Mouse (Mus musculus): ENCODE data around the gene Grk4. TPM values are rescaled to one million over a fixed set of nuclear protein-coding genes. Genes with fewer than 3 reads are reported as not detected.

Grk4 gene
- polyA plus RNA-seq, 2 experiments, result 0.44 to 0.91 TPM

DNA sequence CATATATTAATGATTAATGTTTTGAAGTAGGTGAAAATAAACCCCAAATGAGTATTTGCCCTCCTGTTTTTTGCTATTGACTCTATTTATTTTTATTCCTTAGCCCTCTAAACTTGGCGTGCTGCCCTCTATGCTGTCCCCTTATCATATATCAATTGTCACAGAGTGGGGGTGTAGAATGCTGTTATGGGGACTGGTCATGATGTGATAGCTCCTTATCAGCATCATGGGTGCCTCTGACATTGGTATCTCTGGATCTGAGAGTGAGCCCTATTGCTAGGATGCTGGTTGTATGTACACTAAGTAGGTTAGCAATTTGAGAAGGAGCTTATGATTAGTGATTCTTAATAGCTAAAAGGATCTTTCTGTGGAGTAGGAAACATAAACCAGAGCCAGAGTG is 70.1 kb downstream of the Grk4 start:
- ATAC-seq (ENCODE audit: insufficient read depth), result peak; percentile 69; the same call in 1 of the 2 replicates
- no peak overlapping the region; the same call in 1 of the 2 replicates for H3K4me2 ChIP-seq (ENCODE audit: low read depth)
- WGBS (ENCODE audit: insufficient replicate concordance), result 10% methylated on average over 1 of the region's 1 CpGs

GRCm38 (mm10) chr5:34751477-34751876 is 91.3 kb downstream of the Grk4 start:
- TF ChIP-seq CTCF (IDR thresholded peaks at IDR 0.05; ENCODE audit: low read depth) (peak; percentile 19; the same call in 1 of the 2 replicates), EP300 (IDR thresholded peaks at IDR 0.05; ENCODE audit: low read depth) (no peak)
- ATAC-seq (ENCODE audit: insufficient read depth), result no peak
- no peaks in the 10 kb centered on the region for H3K27me3 ChIP-seq (ENCODE audit: control insufficient read depth, insufficient read depth, low read length)
- no peak overlapping the region for H3K9ac ChIP-seq (replicated peaks)
- H3K27ac ChIP-seq, result no peak overlapping the region
- H3K4me1 ChIP-seq (replicated peaks; ENCODE audit: control insufficient read depth in 2 of 2, insufficient read depth in 2 of 2, low read length in 1 of 2), result no peaks in the 10 kb centered on the region
- 40% methylated on average over 3 of the region's 3 CpGs for WGBS (ENCODE audit: insufficient replicate concordance)
- H3K4me2 ChIP-seq (ENCODE audit: low read depth), result no peak overlapping the region
- no peaks in the 10 kb centered on the region for H3K36me3 ChIP-seq (replicated peaks; ENCODE audit: control insufficient read depth, insufficient read depth, low read depth)
- no peak overlapping the region for H3K4me3 ChIP-seq (ENCODE audit: insufficient read depth in 1 of 2, low read depth in 2 of 2, low read length in 2 of 2)
- no peak for DNase-seq (ENCODE audit: low read depth in 3 of 3, low spot score in 3 of 3)
- H3K9me3 ChIP-seq (ENCODE audit: control insufficient read depth, low read length), result no peaks in the 10 kb centered on the region

More for the DNA sequence above, 70.1 kb downstream of the Grk4 start:
- Histone ChIP-seq H3K4me3 (ENCODE audit: insufficient read depth in 1 of 2, low read depth in 2 of 2, low read length in 2 of 2) (no peak overlapping the region), H3K27me3 (ENCODE audit: control insufficient read depth, insufficient read depth, low read length) (no peaks in the 10 kb centered on the region), H3K9me3 (ENCODE audit: control insufficient read depth, low read length) (no peaks in the 10 kb centered on the region), H3K27ac (no peak overlapping the region), H3K9ac (replicated peaks) (no peak overlapping the region), H3K4me1 (replicated peaks; ENCODE audit: control insufficient read depth in 2 of 2, insufficient read depth in 2 of 2, low read length in 1 of 2) (peaks cover 9% of the 10 kb centered on the region in 2 experiments), H3K36me3 (replicated peaks; ENCODE audit: control insufficient read depth, insufficient read depth, low read depth) (no peaks in the 10 kb centered on the region)
- peak; percentile 73 for TF ChIP-seq EP300 (IDR thresholded peaks at IDR 0.05; ENCODE audit: low read depth)
- no peak for TF ChIP-seq CTCF (IDR thresholded peaks at IDR 0.05; ENCODE audit: low read depth)
- peak; percentile 17 to 41 (median 17) for DNase-seq (ENCODE audit: low read depth in 3 of 3, low spot score in 3 of 3)

GRCm38 (mm10) chr5:34758762-34759161 is 98.6 kb downstream of the Grk4 start:
- Histone ChIP-seq H3K4me3 (ENCODE audit: insufficient read depth in 1 of 2, low read depth in 2 of 2, low read length in 2 of 2) (no peak overlapping the region), H3K27ac (no peak overlapping the region), H3K9ac (replicated peaks) (no peak overlapping the region), H3K27me3 (ENCODE audit: control insufficient read depth, insufficient read depth, low read length) (no peaks in the 10 kb centered on the region; the same call in 1 of the 2 replicates), H3K4me2 (ENCODE audit: low read depth) (no peak overlapping the region), H3K36me3 (replicated peaks; ENCODE audit: control insufficient read depth, insufficient read depth, low read depth) (no peaks in the 10 kb centered on the region), H3K9me3 (ENCODE audit: control insufficient read depth, low read length) (no peaks in the 10 kb centered on the region), H3K4me1 (replicated peaks; ENCODE audit: control insufficient read depth in 2 of 2, insufficient read depth in 2 of 2, low read length in 1 of 2) (peaks cover 3 to 10% of the 10 kb centered on the region in 2 experiments)
- no peak for ATAC-seq (ENCODE audit: insufficient read depth)
- 86% methylated on average over 1 of the region's 1 CpGs for WGBS (ENCODE audit: insufficient replicate concordance)
- no peak for DNase-seq (ENCODE audit: low read depth in 3 of 3, low spot score in 3 of 3)
- TF ChIP-seq EP300 (IDR thresholded peaks at IDR 0.05; ENCODE audit: low read depth) (no peak), CTCF (IDR thresholded peaks at IDR 0.05; ENCODE audit: low read depth) (no peak)

DNA sequence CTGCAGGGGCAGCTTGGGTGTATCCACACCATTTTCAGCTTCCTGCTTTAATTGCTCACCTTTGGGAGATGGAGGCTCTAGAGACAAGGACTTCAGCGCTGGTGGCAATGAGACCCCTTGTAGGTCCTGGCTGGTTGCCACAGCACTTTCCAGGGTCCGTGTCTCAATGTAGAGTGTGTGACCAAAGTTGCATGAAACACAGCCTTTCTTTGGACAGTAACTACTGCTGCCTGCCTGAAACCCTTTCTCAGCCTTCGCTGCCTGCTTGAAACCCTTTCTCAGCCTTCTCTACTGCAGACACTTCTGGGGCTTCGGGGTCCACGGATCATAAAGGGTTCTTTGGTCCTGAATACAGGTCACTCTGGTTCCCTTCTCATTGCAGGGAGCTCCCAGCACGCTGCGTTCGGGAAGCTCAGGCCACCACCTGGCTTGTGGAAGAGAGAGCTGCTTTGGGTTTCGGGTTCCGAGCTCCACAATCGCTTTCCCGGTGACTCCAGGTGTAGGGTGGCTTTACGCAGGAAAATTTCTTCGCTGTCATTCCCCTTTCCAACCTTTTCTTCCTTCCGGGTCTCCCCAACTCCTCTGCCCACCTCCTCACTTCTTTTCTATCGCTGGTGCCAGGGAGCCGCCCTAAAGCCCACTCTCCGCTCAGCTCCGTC is 100.8 kb downstream of the Grk4 start:
- DNase-seq (ENCODE audit: low read depth in 3 of 3, low spot score in 3 of 3), result no peak
- no peaks in the 10 kb centered on the region; the same call in 1 of the 2 replicates for H3K27me3 ChIP-seq (ENCODE audit: control insufficient read depth, insufficient read depth, low read length)
- H3K9ac ChIP-seq (replicated peaks), result peak overlapping the region; percentile 70
- no peaks in the 10 kb centered on the region for H3K36me3 ChIP-seq (replicated peaks; ENCODE audit: control insufficient read depth, insufficient read depth, low read depth)
- H3K9me3 ChIP-seq (ENCODE audit: control insufficient read depth, low read length), result no peaks in the 10 kb centered on the region
- TF ChIP-seq EP300 (IDR thresholded peaks at IDR 0.05; ENCODE audit: low read depth) (no peak), CTCF (IDR thresholded peaks at IDR 0.05; ENCODE audit: low read depth) (no peak)
- peak overlapping the region; percentile 88 to 96 for H3K4me3 ChIP-seq (ENCODE audit: insufficient read depth in 1 of 2, low read depth in 2 of 2, low read length in 2 of 2)
- no peak overlapping the region; the same call in 1 of the 2 replicates for H3K27ac ChIP-seq
- peak overlapping the region; percentile 99 for H3K4me2 ChIP-seq (ENCODE audit: low read depth)
- ATAC-seq (ENCODE audit: insufficient read depth), result peak; percentile 4; the same call in 1 of the 2 replicates
- WGBS (ENCODE audit: insufficient replicate concordance), result 1% methylated on average over 19 of the region's 19 CpGs
- H3K4me1 ChIP-seq (replicated peaks; ENCODE audit: control insufficient read depth in 2 of 2, insufficient read depth in 2 of 2, low read length in 1 of 2), result peaks cover 10 to 18% of the 10 kb centered on the region in 2 experiments

GRCm38 (mm10) chr5:34761509-34761908 is 101.3 kb downstream of the Grk4 start, which contains the start of gene Htt:
Gene Htt (plus strand): TSS chr5:34761740.
- Histone ChIP-seq H3K27me3 (ENCODE audit: control insufficient read depth, insufficient read depth, low read length) (no peaks in the 10 kb centered on the region; the same call in 1 of the 2 replicates), H3K9me3 (ENCODE audit: control insufficient read depth, low read length) (no peaks in the 10 kb centered on the region), H3K4me2 (ENCODE audit: low read depth) (peak within 1 kb of the TSS; percentile 99), H3K4me1 (replicated peaks; ENCODE audit: control insufficient read depth in 2 of 2, insufficient read depth in 2 of 2, low read length in 1 of 2) (peaks cover 10 to 22% of the 10 kb centered on the region in 2 experiments), H3K4me3 (ENCODE audit: insufficient read depth in 1 of 2, low read depth in 2 of 2, low read length in 2 of 2) (peak within 1 kb of the TSS; percentile 88 to 96), H3K27ac (peak within 1 kb of the TSS; percentile 73), H3K9ac (replicated peaks) (peak within 1 kb of the TSS; percentile 96), H3K36me3 (replicated peaks; ENCODE audit: control insufficient read depth, insufficient read depth, low read depth) (no peaks in the 10 kb centered on the region)
- ATAC-seq (ENCODE audit: insufficient read depth), result peak; percentile 96
- DNase-seq (ENCODE audit: low read depth in 3 of 3, low spot score in 3 of 3), result peak; percentile 90 to 93 (median 91)
- 0% methylated on average over 35 of the region's 35 CpGs for whole genome bisulfite sequencing (ENCODE audit: insufficient replicate concordance)
- peak; percentile 26; the same call in 1 of the 2 replicates for TF ChIP-seq CTCF (IDR thresholded peaks at IDR 0.05; ENCODE audit: low read depth)
- TF ChIP-seq EP300 (IDR thresholded peaks at IDR 0.05; ENCODE audit: low read depth), result no peak

All from liver, embryonic 14.5 days (tissue).